Comparison of ENCODE assay signal across 25 mouse cellular contexts in genomic region chr10:67201769-67202168, GRCm38 (mm10).
A peak's percentile ranks its signal among the peaks of the same experiment; 100 is the strongest.
DNase-seq lines count a peak whose midpoint lies in the region; ATAC-seq lines count a peak whose summit lies in the region.
"Had no signal": no experiment of that assay in that cellular context is flagged by ENCODE, and none has a peak within 500 bp of the region (broad histone marks: within the 10 kb centered on the region; RNA-seq: fewer than 3 reads in every experiment).

No protein-coding gene starts in this region.

- no peak overlapping the region for H3K27ac ChIP-seq in lung, embryonic 15.5 days
- H3K27ac ChIP-seq: embryonic facial prominence, embryonic 15.5 days; forebrain, embryonic 10.5 days; heart, embryonic 10.5 days; hindbrain, embryonic 12.5 days had no signal

- no peak overlapping the region for H3K9ac ChIP-seq in lung, embryonic 15.5 days
- H3K9ac ChIP-seq: embryonic facial prominence, embryonic 15.5 days; hindbrain, embryonic 12.5 days had no signal

- ATAC-seq in lung, embryonic 15.5 days (ENCODE audit: borderline replicate concordance, extremely low read depth, low FRiP score, low TSS enrichment) = peak; percentile 64; the same call in 1 of the 2 replicates
- peak; percentile 24 for ATAC-seq in granulocyte monocyte progenitor cell, adult 5-6 weeks (replicated peaks; ENCODE audit: poor library complexity, severe bottlenecking)
- no peak for ATAC-seq in frontal cortex, adult (ENCODE audit: low TSS enrichment)
- ATAC-seq: forebrain, embryonic 14.5 days; hindbrain, embryonic 16.5 days; inflammation-experienced regulatory T-cells, adult 6 months had no signal

- no peak overlapping the region for H3K4me2 ChIP-seq in lung, embryonic 15.5 days
- H3K4me2 ChIP-seq: embryonic facial prominence, embryonic 15.5 days; hindbrain, embryonic 12.5 days had no signal

- DNase-seq in lung, adult 18-20 months = no peak
- peak; percentile 59 for DNase-seq in 416B (ENCODE audit: low read depth)
- DNase-seq in A20 (ENCODE audit: low read depth, low spot score) = peak; percentile 41
- DNase-seq in thymus, postnatal 4 days = no peak
- DNase-seq: adrenal gland, adult 8-10 months; adrenal gland, postnatal 36 days; cerebellum, adult 11 months; cerebellum, adult 8-10 months; cerebellum, postnatal 14 days; embryo, embryonic 11 days; gastrocnemius, postnatal 10 days; heart, postnatal 10 days; heart, postnatal 4 days had no signal

- no peak overlapping the region for H3K4me3 ChIP-seq in lung, embryonic 15.5 days
- H3K4me3 ChIP-seq: embryonic facial prominence, embryonic 15.5 days; erythroblast, embryonic 14.5 days; forebrain, embryonic 10.5 days; heart, embryonic 10.5 days; hindbrain, embryonic 12.5 days had no signal

- no peaks in the 10 kb centered on the region for H3K27me3 ChIP-seq in lung, embryonic 15.5 days
- H3K27me3 ChIP-seq: embryonic facial prominence, embryonic 15.5 days; hindbrain, embryonic 12.5 days had no signal

- H3K36me3 ChIP-seq in lung, embryonic 15.5 days = no peaks in the 10 kb centered on the region
- H3K36me3 ChIP-seq: embryonic facial prominence, embryonic 15.5 days had no signal

- H3K4me1 ChIP-seq in lung, embryonic 15.5 days = peaks cover 21% of the 10 kb centered on the region

- H3K9me3 ChIP-seq in lung, embryonic 15.5 days = no peaks in the 10 kb centered on the region
- H3K9me3 ChIP-seq: embryonic facial prominence, embryonic 15.5 days; forebrain, embryonic 10.5 days; G1E; heart, embryonic 10.5 days; hindbrain, embryonic 12.5 days had no signal

Comparison
In these comparisons a context has a peak if more than half of its experiments do, and no peak if none do; other contexts are left out.
1. DNase-seq: peak in 416B (single experiment) and A20 (single experiment); none in lung, adult 18-20 months (0 of 2) and thymus, postnatal 4 days (single experiment).